Mouse (Mus musculus) lung, postnatal 0 days (tissue): ENCODE measurements at regions not wholly inside any gene's neighbourhood (a gene's known extent, or its start where the extent isn't known, plus 50 kb on each side); places are given as distances from the start of the nearest gene placed in this dataset.
A peak's percentile ranks its signal among the peaks of the same experiment; 100 is the strongest.

ENCODE experiments used
- CTCF ChIP-seq: IDR thresholded peaks from 2 replicates; pipeline ENCODE4 v1.5.1; 2016; ENCODE audit warnings: antibody characterized with exemption, mild to moderate bottlenecking
- EP300 ChIP-seq: IDR thresholded peaks from 2 replicates; pipeline ENCODE4 v1.6.1; 2016; ENCODE audit warnings: antibody characterized with exemption, mild to moderate bottlenecking, control low read depth

- TF ChIP-seq CTCF (peak; percentile 40), EP300 (no peak)
These were observed 106.4 kb upstream of the Gm10181 start for GRCm38 (mm10) chr9:24982796-24983195.
